Mouse (Mus musculus): Measurements from ENCODE around the gene Lin7b. TPM values are rescaled to one million over a fixed set of nuclear protein-coding genes. Genes with fewer than 3 reads are reported as not detected.

The Lin7b gene
- polyA plus RNA-seq (2012; ENCODE audit: insufficient read depth, insufficient read length, low replicate concordance, missing spikeins): not detected in 2 replicates

DNA sequence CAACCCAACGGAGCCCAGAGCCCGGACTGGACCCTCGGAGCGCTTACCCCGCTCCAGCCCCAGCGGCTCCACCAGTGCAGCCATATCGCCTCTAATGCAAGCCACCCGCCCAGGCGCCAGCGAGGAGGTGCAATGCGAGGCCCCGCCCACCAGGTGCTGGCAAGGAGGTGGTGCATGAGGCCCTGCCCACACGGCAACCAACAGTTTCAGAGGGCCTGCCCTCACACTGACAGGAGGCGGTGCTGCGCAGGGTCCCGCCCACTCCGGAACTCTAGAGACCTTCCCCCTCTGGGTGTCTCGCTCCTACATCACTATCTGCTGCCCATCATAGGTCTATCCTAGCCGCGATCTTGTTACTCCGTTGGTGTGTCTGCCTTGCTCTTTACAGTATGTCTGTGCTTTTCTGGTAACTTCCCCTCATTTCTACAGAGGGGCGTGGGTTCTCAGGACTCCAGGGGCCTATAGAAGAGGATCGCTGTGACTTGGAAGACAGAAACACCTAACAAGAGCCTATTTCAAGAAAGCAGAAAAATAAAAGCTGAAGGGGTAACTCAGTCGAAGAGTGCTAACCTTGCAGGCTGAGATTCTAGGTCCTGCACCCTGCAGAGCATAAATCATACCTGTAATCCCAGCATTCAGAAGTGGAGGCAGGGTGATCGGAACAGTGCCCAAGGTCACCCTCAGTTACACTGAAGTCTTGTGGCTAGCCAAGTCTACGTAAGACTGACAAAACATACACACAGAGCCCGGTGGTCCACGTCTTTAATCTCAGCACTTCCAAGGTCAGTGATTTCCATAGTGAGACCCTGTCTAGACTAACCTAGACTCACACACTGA lies at the start of gene Lin7b:
Gene Lin7b (minus strand): TSS at position 109 of the 837 bp plus-strand sequence.
- Histone ChIP-seq H3K27ac (ENCODE audit: insufficient read depth, low read depth, low read length) (no peak within 1 kb of the TSS), H3K4me1 (ENCODE audit: control insufficient read depth, insufficient read depth, low read length) (peaks cover 29% of the 10 kb centered on the region), H3K4me3 (ENCODE audit: insufficient read depth, low read depth, low read length) (peak within 1 kb of the TSS; percentile 66)
- TF ChIP-seq POLR2A (IDR thresholded peaks at IDR 0.05; ENCODE audit: insufficient read depth, low read depth, low read length): no peak
- TF ChIP-seq CTCF (IDR thresholded peaks at IDR 0.05; ENCODE audit: insufficient read depth, low read depth, low read length): no peak
- 11% methylated on average over 28 of the region's 28 CpGs for WGBS

DNA sequence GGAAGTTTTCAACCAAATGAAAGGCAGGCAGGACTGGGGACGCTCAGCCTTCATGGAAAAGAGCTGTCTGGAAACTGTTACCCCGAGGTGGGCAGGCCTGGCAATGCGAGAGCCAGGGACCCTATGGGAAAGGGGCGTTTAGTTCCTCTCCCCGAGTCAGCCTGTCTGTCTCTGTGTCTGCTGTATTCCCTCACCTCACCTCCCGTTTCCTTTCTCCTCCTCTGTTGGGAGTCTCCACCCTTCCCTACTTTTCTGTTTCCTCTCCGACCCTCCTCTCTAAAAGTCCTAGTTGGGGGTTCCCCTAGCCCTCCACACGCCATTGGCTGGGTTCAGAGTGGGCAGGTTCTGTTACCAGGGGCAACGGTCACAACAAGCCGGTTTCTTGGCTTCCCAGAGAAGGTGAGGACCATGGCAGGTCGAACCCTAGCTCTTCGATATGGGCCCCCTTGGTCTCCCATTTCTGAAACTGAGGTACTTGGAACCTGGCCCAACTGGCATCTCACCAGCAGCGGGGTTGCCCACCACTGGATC lies 47.6 kb upstream of the Lin7b start:
- no peak for TF ChIP-seq POLR2A (IDR thresholded peaks at IDR 0.05; ENCODE audit: insufficient read depth, low read depth, low read length)
- no peak for TF ChIP-seq CTCF (IDR thresholded peaks at IDR 0.05; ENCODE audit: insufficient read depth, low read depth, low read length)
- 14% methylated on average over 13 of the region's 13 CpGs for WGBS
- Histone ChIP-seq H3K4me1 (ENCODE audit: control insufficient read depth, insufficient read depth, low read length) (peaks cover 17% of the 10 kb centered on the region), H3K27ac (ENCODE audit: insufficient read depth, low read depth, low read length) (no peak overlapping the region), H3K4me3 (ENCODE audit: insufficient read depth, low read depth, low read length) (no peak overlapping the region)

DNA sequence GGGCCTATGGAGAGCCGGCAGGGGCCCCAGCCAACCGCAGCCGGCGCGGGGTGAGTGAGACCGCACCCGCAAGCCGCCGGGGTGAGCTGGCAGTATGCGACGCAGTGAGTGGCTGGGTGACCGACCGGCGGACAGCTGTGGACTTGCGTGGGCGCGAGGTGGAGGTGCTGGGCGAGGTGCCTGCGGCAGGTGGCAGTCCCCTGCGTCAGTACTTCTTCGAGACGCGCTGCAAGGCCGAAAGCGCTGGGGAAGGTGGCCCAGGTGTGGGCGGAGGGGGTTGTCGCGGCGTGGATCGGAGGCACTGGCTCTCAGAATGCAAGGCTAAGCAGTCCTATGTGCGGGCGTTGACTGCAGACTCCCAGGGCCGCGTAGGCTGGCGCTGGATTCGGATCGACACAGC lies 45.3 kb upstream of the Lin7b start:
- Histone ChIP-seq H3K4me1 (ENCODE audit: control insufficient read depth, insufficient read depth, low read length) (peaks cover 17% of the 10 kb centered on the region), H3K4me3 (ENCODE audit: insufficient read depth, low read depth, low read length) (no peak overlapping the region; the same call in 1 of the 2 replicates), H3K27ac (ENCODE audit: insufficient read depth, low read depth, low read length) (no peak overlapping the region)
- 9% methylated on average over 37 of the region's 37 CpGs for WGBS
- TF ChIP-seq POLR2A (IDR thresholded peaks at IDR 0.05; ENCODE audit: insufficient read depth, low read depth, low read length): no peak
- TF ChIP-seq CTCF (IDR thresholded peaks at IDR 0.05; ENCODE audit: insufficient read depth, low read depth, low read length): no peak

DNA sequence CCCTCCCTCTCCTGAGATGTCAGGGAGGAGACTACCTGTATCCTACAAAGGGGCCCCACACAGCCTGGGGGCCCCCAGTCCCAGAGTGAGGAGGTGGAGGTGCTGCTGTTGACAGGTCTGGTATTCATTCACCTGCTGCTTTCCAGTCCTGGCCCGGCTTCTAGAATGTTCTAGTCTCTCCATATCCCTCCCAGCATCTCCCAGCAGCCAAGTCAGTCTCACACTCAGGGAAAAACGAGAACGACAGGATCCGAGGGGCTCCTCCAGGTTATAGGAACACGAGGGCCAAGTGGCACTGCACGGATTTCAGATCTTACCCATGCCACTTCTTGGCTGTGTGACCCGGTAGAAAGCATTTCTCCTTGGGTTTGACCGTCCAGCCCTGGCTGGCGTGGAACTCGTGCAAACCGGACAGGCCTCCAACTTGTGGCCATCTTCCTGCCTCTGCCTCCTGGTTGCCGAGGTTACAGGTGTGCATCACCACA lies 44.4 kb upstream of the Lin7b start:
- Histone ChIP-seq H3K4me3 (ENCODE audit: insufficient read depth, low read depth, low read length) (no peak overlapping the region), H3K27ac (ENCODE audit: insufficient read depth, low read depth, low read length) (no peak overlapping the region), H3K4me1 (ENCODE audit: control insufficient read depth, insufficient read depth, low read length) (peaks cover 17% of the 10 kb centered on the region)
- no peak for TF ChIP-seq POLR2A (IDR thresholded peaks at IDR 0.05; ENCODE audit: insufficient read depth, low read depth, low read length)
- no peak for TF ChIP-seq CTCF (IDR thresholded peaks at IDR 0.05; ENCODE audit: insufficient read depth, low read depth, low read length)
- WGBS: 39% methylated on average over 12 of the region's 12 CpGs

DNA sequence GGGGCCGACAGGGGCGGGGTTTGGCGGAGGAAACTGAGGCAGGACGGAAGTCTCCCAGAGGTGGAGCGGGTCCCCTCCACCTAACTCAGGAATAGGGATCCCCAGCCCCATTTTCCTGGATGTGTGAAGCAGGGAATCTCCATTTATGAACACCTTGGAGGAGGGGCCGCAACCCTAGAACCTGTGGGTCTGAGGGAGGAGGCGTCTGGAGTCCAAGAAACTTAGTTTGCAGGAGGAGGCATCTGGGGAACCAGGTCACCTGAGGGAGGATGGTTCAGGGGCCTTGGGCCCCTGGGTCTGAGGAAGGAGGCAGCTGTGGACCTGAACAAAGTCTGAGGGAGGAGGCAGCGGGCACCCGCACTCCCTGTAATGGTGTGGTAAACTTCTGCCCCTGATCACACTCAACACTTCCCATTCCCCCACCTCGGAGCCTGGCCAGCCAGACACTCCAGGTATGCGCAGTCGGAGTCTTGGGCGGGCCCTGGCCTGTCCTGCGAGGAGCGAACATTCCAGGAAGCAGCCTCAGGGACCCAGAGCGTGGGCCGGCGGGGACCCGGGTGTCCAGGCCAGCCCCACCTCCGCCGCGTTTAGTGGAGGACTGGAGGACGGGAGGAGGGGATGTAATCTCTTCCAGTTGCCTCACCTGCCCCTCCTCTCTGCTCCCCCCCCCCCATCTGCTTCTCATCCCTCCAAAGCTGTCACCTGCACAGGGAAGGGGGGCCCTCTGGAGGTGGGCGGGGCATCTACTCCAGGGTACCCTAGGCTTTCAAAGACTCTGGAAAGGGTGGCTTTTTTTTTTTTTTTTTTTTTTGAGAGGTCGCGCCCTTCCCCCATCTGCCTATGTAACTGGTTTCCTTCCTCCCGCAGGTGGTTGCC lies 43.7 kb upstream of the Lin7b start:
- Histone ChIP-seq H3K4me3 (ENCODE audit: insufficient read depth, low read depth, low read length) (no peak overlapping the region), H3K4me1 (ENCODE audit: control insufficient read depth, insufficient read depth, low read length) (peaks cover 17% of the 10 kb centered on the region), H3K27ac (ENCODE audit: insufficient read depth, low read depth, low read length) (no peak overlapping the region)
- TF ChIP-seq POLR2A (IDR thresholded peaks at IDR 0.05; ENCODE audit: insufficient read depth, low read depth, low read length) (no peak), CTCF (IDR thresholded peaks at IDR 0.05; ENCODE audit: insufficient read depth, low read depth, low read length) (no peak)
- 2% methylated on average over 27 of the region's 27 CpGs for WGBS

DNA sequence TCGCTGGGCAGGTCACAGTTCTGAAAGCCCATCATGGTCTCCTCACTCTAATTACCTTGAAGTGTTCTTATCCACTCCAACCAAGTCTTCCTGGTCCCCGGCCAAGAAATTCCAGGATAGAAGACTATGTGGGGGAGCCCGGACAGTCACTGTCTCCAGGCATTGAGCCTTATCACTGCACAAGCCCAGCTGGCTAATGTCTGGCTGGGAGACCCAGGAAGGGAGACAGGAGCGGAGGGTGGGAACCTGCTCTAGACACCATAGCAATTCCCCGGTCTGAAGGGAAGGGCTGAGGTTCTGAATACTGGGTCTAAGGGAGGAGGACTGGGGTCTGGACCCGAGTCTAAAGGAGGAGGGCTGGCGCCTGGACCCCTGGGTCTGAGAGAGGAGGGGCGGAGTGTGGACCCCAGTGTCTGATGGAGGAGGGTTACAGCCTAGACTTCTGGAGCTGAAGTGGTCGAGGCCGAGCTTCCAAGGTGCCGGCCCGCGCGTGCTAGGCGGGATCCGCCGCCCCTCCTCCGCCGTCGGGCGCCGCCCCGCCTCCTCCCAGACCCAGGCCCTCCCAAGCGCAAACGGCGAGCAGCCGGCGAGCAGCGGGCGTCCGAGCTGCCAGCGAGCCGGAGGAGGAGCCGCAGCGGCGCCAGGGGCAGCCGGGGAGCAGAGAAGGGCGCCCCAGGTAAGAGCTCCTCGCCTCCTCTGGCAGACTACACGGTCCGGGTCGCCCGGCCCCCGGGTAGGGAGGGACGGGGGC lies 42.9 kb upstream of the Lin7b start, which contains the start of gene Ntf5:
Gene Ntf5 (plus strand): TSS at position 583 of the 751 bp plus-strand sequence.
- peaks cover 17% of the 10 kb centered on the region for H3K4me1 ChIP-seq (ENCODE audit: control insufficient read depth, insufficient read depth, low read length)
- H3K4me3 ChIP-seq (ENCODE audit: insufficient read depth, low read depth, low read length): peak within 1 kb of the TSS; percentile 32; the same call in 1 of the 2 replicates
- TF ChIP-seq CTCF (IDR thresholded peaks at IDR 0.05; ENCODE audit: insufficient read depth, low read depth, low read length) (no peak), POLR2A (IDR thresholded peaks at IDR 0.05; ENCODE audit: insufficient read depth, low read depth, low read length) (no peak)
- 4% methylated on average over 44 of the region's 45 CpGs for WGBS
- H3K27ac ChIP-seq (ENCODE audit: insufficient read depth, low read depth, low read length): no peak within 1 kb of the TSS

DNA sequence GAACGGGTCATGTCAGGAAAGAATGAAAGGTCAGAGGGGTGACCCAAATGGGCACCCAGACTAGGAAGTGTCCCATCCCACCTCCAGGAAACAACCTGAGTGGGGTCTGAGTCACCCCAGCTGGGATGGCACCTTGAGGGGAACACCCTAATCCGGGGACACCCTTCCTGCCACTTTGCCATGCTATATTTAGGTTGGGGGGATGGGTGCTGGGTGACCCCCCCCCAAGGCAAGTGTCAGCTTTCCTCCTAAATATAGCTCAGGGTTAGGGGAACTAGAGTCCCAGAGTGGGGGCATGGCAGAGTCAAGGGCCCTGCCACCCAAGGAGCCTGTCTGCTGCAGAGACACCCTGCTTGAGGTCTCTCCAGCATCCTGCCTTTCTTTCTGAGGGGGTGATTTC lies 42.0 kb upstream of the Lin7b start:
- H3K4me3 ChIP-seq (ENCODE audit: insufficient read depth, low read depth, low read length): no peak overlapping the region
- no peak overlapping the region for H3K27ac ChIP-seq (ENCODE audit: insufficient read depth, low read depth, low read length)
- peaks cover 17% of the 10 kb centered on the region for H3K4me1 ChIP-seq (ENCODE audit: control insufficient read depth, insufficient read depth, low read length)
- 88% methylated on average over 2 of the region's 2 CpGs for WGBS
- TF ChIP-seq CTCF (IDR thresholded peaks at IDR 0.05; ENCODE audit: insufficient read depth, low read depth, low read length) (no peak), POLR2A (IDR thresholded peaks at IDR 0.05; ENCODE audit: insufficient read depth, low read depth, low read length) (no peak)

All from olfactory bulb, adult 2 months (tissue).